Mouse (Mus musculus): ENCODE data around the gene Tsc22d2. TPM values are rescaled to one million over a fixed set of nuclear protein-coding genes. Genes with fewer than 3 reads are reported as not detected.

Gene Tsc22d2
- polyA plus RNA-seq, 1 experiment from 2014 or later, result 14.3 TPM

GRCm38 (mm10) chr3:58382676-58383075 lies 31.8 kb upstream of the Tsc22d2 start:
- Histone ChIP-seq H3K27me3 (ENCODE audit: control insufficient read depth, insufficient read depth, low read length) (no peaks in the 10 kb centered on the region), H3K4me1 (ENCODE audit: control insufficient read depth, insufficient read depth, low read length) (no peaks in the 10 kb centered on the region), H3K36me3 (ENCODE audit: control insufficient read depth, insufficient read depth, low read length) (no peaks in the 10 kb centered on the region), H3K9me3 (ENCODE audit: control insufficient read depth, low read length) (no peaks in the 10 kb centered on the region), H3K27ac (replicated peaks; ENCODE audit: low read depth, low read length) (no peak overlapping the region), H3K4me3 (ENCODE audit: low read depth, low read length) (no peak overlapping the region), H3K9ac (ENCODE audit: low read length) (no peak overlapping the region), H3K4me2 (ENCODE audit: low read depth, severe bottlenecking) (no peak overlapping the region)
- ATAC-seq (ENCODE audit: insufficient number of reproducible peaks, low FRiP score, low TSS enrichment, low read depth) (no peak), DNase-seq (ENCODE audit: low spot score) (no peak)
- 100% methylated on average over 1 of the region's 1 CpGs for WGBS

GRCm38 (mm10) chr3:58385060-58385459 lies 29.5 kb upstream of the Tsc22d2 start:
- DNase-seq (ENCODE audit: low spot score) (no peak), ATAC-seq (ENCODE audit: insufficient number of reproducible peaks, low FRiP score, low TSS enrichment, low read depth) (no peak)
- Histone ChIP-seq H3K36me3 (ENCODE audit: control insufficient read depth, insufficient read depth, low read length) (no peaks in the 10 kb centered on the region), H3K9ac (ENCODE audit: low read length) (no peak overlapping the region), H3K4me1 (ENCODE audit: control insufficient read depth, insufficient read depth, low read length) (no peaks in the 10 kb centered on the region), H3K4me3 (ENCODE audit: low read depth, low read length) (no peak overlapping the region), H3K27me3 (ENCODE audit: control insufficient read depth, insufficient read depth, low read length) (no peaks in the 10 kb centered on the region), H3K4me2 (ENCODE audit: low read depth, severe bottlenecking) (no peak overlapping the region), H3K9me3 (ENCODE audit: control insufficient read depth, low read length) (no peaks in the 10 kb centered on the region), H3K27ac (replicated peaks; ENCODE audit: low read depth, low read length) (no peak overlapping the region)
- 46% methylated on average over 1 of the region's 1 CpGs for WGBS

GRCm38 (mm10) chr3:58388731-58389130 lies 25.8 kb upstream of the Tsc22d2 start:
- Histone ChIP-seq H3K27ac (replicated peaks; ENCODE audit: low read depth, low read length) (no peak overlapping the region), H3K27me3 (ENCODE audit: control insufficient read depth, insufficient read depth, low read length) (no peaks in the 10 kb centered on the region), H3K4me2 (ENCODE audit: low read depth, severe bottlenecking) (no peak overlapping the region), H3K9me3 (ENCODE audit: control insufficient read depth, low read length) (no peaks in the 10 kb centered on the region), H3K4me3 (ENCODE audit: low read depth, low read length) (no peak overlapping the region), H3K4me1 (ENCODE audit: control insufficient read depth, insufficient read depth, low read length) (no peaks in the 10 kb centered on the region), H3K36me3 (ENCODE audit: control insufficient read depth, insufficient read depth, low read length) (no peaks in the 10 kb centered on the region), H3K9ac (ENCODE audit: low read length) (no peak overlapping the region)
- no peak for ATAC-seq (ENCODE audit: insufficient number of reproducible peaks, low FRiP score, low TSS enrichment, low read depth)
- 83% methylated on average over 4 of the region's 4 CpGs for WGBS
- DNase-seq (ENCODE audit: low spot score), result no peak

GRCm38 (mm10) chr3:58398541-58398940 lies 16.0 kb upstream of the Tsc22d2 start:
- 78% methylated on average over 5 of the region's 5 CpGs for WGBS
- Histone ChIP-seq H3K4me2 (ENCODE audit: low read depth, severe bottlenecking) (no peak overlapping the region), H3K4me3 (ENCODE audit: low read depth, low read length) (no peak overlapping the region), H3K4me1 (ENCODE audit: control insufficient read depth, insufficient read depth, low read length) (no peaks in the 10 kb centered on the region), H3K27ac (replicated peaks; ENCODE audit: low read depth, low read length) (no peak overlapping the region), H3K27me3 (ENCODE audit: control insufficient read depth, insufficient read depth, low read length) (no peaks in the 10 kb centered on the region), H3K9me3 (ENCODE audit: control insufficient read depth, low read length) (no peaks in the 10 kb centered on the region), H3K9ac (ENCODE audit: low read length) (no peak overlapping the region), H3K36me3 (ENCODE audit: control insufficient read depth, insufficient read depth, low read length) (no peaks in the 10 kb centered on the region)
- ATAC-seq (ENCODE audit: insufficient number of reproducible peaks, low FRiP score, low TSS enrichment, low read depth) (no peak), DNase-seq (ENCODE audit: low spot score) (no peak)

- Histone ChIP-seq H3K4me3 (ENCODE audit: low read depth, low read length) (no peak overlapping the region), H3K9ac (ENCODE audit: low read length) (no peak overlapping the region), H3K36me3 (ENCODE audit: control insufficient read depth, insufficient read depth, low read length) (no peaks in the 10 kb centered on the region), H3K27ac (replicated peaks; ENCODE audit: low read depth, low read length) (no peak overlapping the region), H3K4me1 (ENCODE audit: control insufficient read depth, insufficient read depth, low read length) (no peaks in the 10 kb centered on the region), H3K9me3 (ENCODE audit: control insufficient read depth, low read length) (no peaks in the 10 kb centered on the region), H3K4me2 (ENCODE audit: low read depth, severe bottlenecking) (no peak overlapping the region), H3K27me3 (ENCODE audit: control insufficient read depth, insufficient read depth, low read length) (no peaks in the 10 kb centered on the region)
- WGBS, result 71% methylated on average over 3 of the region's 3 CpGs
- DNase-seq (ENCODE audit: low spot score) (no peak), ATAC-seq (ENCODE audit: insufficient number of reproducible peaks, low FRiP score, low TSS enrichment, low read depth) (no peak)
These were observed 14.6 kb upstream of the Tsc22d2 start for GRCm38 (mm10) chr3:58399931-58400330.

- no peaks in the 10 kb centered on the region for H3K9me3 ChIP-seq (ENCODE audit: control insufficient read depth, low read length)
- H3K27ac ChIP-seq (replicated peaks; ENCODE audit: low read depth, low read length), result no peak overlapping the region
- no peaks in the 10 kb centered on the region for H3K36me3 ChIP-seq (ENCODE audit: control insufficient read depth, insufficient read depth, low read length)
- no peak overlapping the region for H3K4me2 ChIP-seq (ENCODE audit: low read depth, severe bottlenecking)
- no peaks in the 10 kb centered on the region for H3K4me1 ChIP-seq (ENCODE audit: control insufficient read depth, insufficient read depth, low read length)
- DNase-seq (ENCODE audit: low spot score), result no peak
- no peak overlapping the region for H3K4me3 ChIP-seq (ENCODE audit: low read depth, low read length)
- ATAC-seq (ENCODE audit: insufficient number of reproducible peaks, low FRiP score, low TSS enrichment, low read depth), result no peak
- H3K9ac ChIP-seq (ENCODE audit: low read length), result no peak overlapping the region
- no peaks in the 10 kb centered on the region for H3K27me3 ChIP-seq (ENCODE audit: control insufficient read depth, insufficient read depth, low read length)
These were observed 2.8 kb upstream of the Tsc22d2 start for GRCm38 (mm10) chr3:58411669-58412068.

- peak overlapping the region; percentile 92 for H3K9ac ChIP-seq (ENCODE audit: low read length)
- WGBS, result 53% methylated on average over 5 of the region's 5 CpGs
- no peak overlapping the region for H3K27ac ChIP-seq (replicated peaks; ENCODE audit: low read depth, low read length)
- ATAC-seq (ENCODE audit: insufficient number of reproducible peaks, low FRiP score, low TSS enrichment, low read depth) (no peak), DNase-seq (ENCODE audit: low spot score) (no peak)
- H3K9me3 ChIP-seq (ENCODE audit: control insufficient read depth, low read length), result no peaks in the 10 kb centered on the region
- H3K36me3 ChIP-seq (ENCODE audit: control insufficient read depth, insufficient read depth, low read length), result no peaks in the 10 kb centered on the region; the same call in 1 of the 2 replicates
- H3K27me3 ChIP-seq (ENCODE audit: control insufficient read depth, insufficient read depth, low read length), result no peaks in the 10 kb centered on the region
- peak overlapping the region; percentile 98 for H3K4me2 ChIP-seq (ENCODE audit: low read depth, severe bottlenecking)
- no peaks in the 10 kb centered on the region for H3K4me1 ChIP-seq (ENCODE audit: control insufficient read depth, insufficient read depth, low read length)
- H3K4me3 ChIP-seq (ENCODE audit: low read depth, low read length), result peak overlapping the region; percentile 93
These were observed 844 bp upstream of the Tsc22d2 start for GRCm38 (mm10) chr3:58413671-58414070.

GRCm38 (mm10) chr3:58414986-58415883 lies 720 bp downstream of the Tsc22d2 start:
- Histone ChIP-seq H3K9me3 (ENCODE audit: control insufficient read depth, low read length) (no peaks in the 10 kb centered on the region), H3K4me1 (ENCODE audit: control insufficient read depth, insufficient read depth, low read length) (no peaks in the 10 kb centered on the region)
- ATAC-seq (ENCODE audit: insufficient number of reproducible peaks, low FRiP score, low TSS enrichment, low read depth), result peak; percentile 55

More at GRCm38 (mm10) chr3:58414986-58415883, 720 bp downstream of the Tsc22d2 start:
- Histone ChIP-seq H3K4me3 (ENCODE audit: low read depth, low read length) (peak overlapping the region; percentile 93), H3K27ac (replicated peaks; ENCODE audit: low read depth, low read length) (peak overlapping the region; percentile 99), H3K4me2 (ENCODE audit: low read depth, severe bottlenecking) (peak overlapping the region; percentile 98), H3K27me3 (ENCODE audit: control insufficient read depth, insufficient read depth, low read length) (no peaks in the 10 kb centered on the region), H3K9ac (ENCODE audit: low read length) (peak overlapping the region; percentile 92), H3K36me3 (ENCODE audit: control insufficient read depth, insufficient read depth, low read length) (no peaks in the 10 kb centered on the region; the same call in 1 of the 2 replicates)
- under 1% methylated on average over 86 of the region's 113 CpGs for WGBS
- DNase-seq (ENCODE audit: low spot score), result peak; percentile 73
